Comparison of ENCODE assay signal across 11 mouse cellular contexts in genomic region chr2:169636414-169636813, GRCm38 (mm10). TPM values are rescaled to one million over a fixed set of nuclear protein-coding genes. Genes with fewer than 3 reads are reported as not detected.
DNase-seq lines count a peak whose midpoint lies in the region; ATAC-seq and TF ChIP-seq lines count a peak whose summit lies in the region.
"Had no signal": no experiment of that assay in that cellular context is flagged by ENCODE, and none has a peak within 500 bp of the region (broad histone marks: within the 10 kb centered on the region; RNA-seq: fewer than 3 reads in every experiment).

No protein-coding gene starts in this region.

- no peak for ATAC-seq in embryonic facial prominence, embryonic 12.5 days (ENCODE audit: insufficient number of reproducible peaks, insufficient read depth, low FRiP score, low TSS enrichment)
- ATAC-seq in kidney, postnatal 0 days (replicated peaks; ENCODE audit: low FRiP score, low read depth), result no peak
- ATAC-seq in neural tube, embryonic 13.5 days (ENCODE audit: low read depth), result no peak

- TF ChIP-seq POLR2A in liver, adult 2 months (IDR thresholded peaks at IDR 0.05; ENCODE audit: extremely low read depth, insufficient read depth, low read length), result no peak

- peaks cover 19% of the 10 kb centered on the region; the same call in 1 of the 2 replicates for H3K4me1 ChIP-seq in embryonic facial prominence, embryonic 12.5 days
- peaks cover 41% of the 10 kb centered on the region for H3K4me1 ChIP-seq in embryonic facial prominence, embryonic 10.5 days
- peaks cover 7% of the 10 kb centered on the region; the same call in 1 of the 2 replicates for H3K4me1 ChIP-seq in liver, adult 2 months (ENCODE audit: control insufficient read depth, insufficient read depth, low read length)
- peaks cover 27% of the 10 kb centered on the region for H3K4me1 ChIP-seq in kidney, postnatal 0 days (replicated peaks; ENCODE audit: insufficient read depth, low read length)
- peaks cover 73% of the 10 kb centered on the region for H3K4me1 ChIP-seq in neural tube, embryonic 13.5 days (replicated peaks)

- no peak overlapping the region for H3K27ac ChIP-seq in embryonic facial prominence, embryonic 12.5 days
- H3K27ac ChIP-seq in embryonic facial prominence, embryonic 10.5 days (replicated peaks), result no peak overlapping the region
- peak overlapping the region; percentile 1; the same call in 1 of the 2 replicates for H3K27ac ChIP-seq in liver, adult 2 months (replicated peaks; ENCODE audit: insufficient read depth, low read depth, low read length)
- no peak overlapping the region for H3K27ac ChIP-seq in kidney, postnatal 0 days
- H3K27ac ChIP-seq in neural tube, embryonic 13.5 days (replicated peaks), result peak overlapping the region; percentile 94

- H3K27me3 ChIP-seq in embryonic facial prominence, embryonic 12.5 days, result no peaks in the 10 kb centered on the region
- no peaks in the 10 kb centered on the region for H3K27me3 ChIP-seq in embryonic facial prominence, embryonic 10.5 days (replicated peaks; ENCODE audit: low read depth, poor library complexity, severe bottlenecking)
- no peaks in the 10 kb centered on the region for H3K27me3 ChIP-seq in liver, adult 2 months (ENCODE audit: control insufficient read depth, insufficient read depth, low read length)
- H3K27me3 ChIP-seq in kidney, postnatal 0 days (ENCODE audit: insufficient read depth, low read length), result no peaks in the 10 kb centered on the region
- no peaks in the 10 kb centered on the region for H3K27me3 ChIP-seq in neural tube, embryonic 13.5 days

- no peak for TF ChIP-seq CTCF in liver, adult 2 months (IDR thresholded peaks at IDR 0.05; ENCODE audit: low read depth, low read length)
- TF ChIP-seq CTCF in kidney, postnatal 0 days (IDR thresholded peaks at IDR 0.05; ENCODE audit: low read depth), result no peak

- H3K9ac ChIP-seq in embryonic facial prominence, embryonic 12.5 days, result no peak overlapping the region
- H3K9ac ChIP-seq in liver, adult 2 months (ENCODE audit: low read depth, low read length), result no peak overlapping the region
- H3K9ac ChIP-seq in kidney, postnatal 0 days (ENCODE audit: low read depth, low read length), result 0 out of 2 replicates have a peak overlapping the region, but pooled peaks have one; percentile 37
- peak overlapping the region; percentile 98 for H3K9ac ChIP-seq in neural tube, embryonic 13.5 days

- H3K9me3 ChIP-seq in embryonic facial prominence, embryonic 12.5 days, result no peaks in the 10 kb centered on the region
- no peaks in the 10 kb centered on the region for H3K9me3 ChIP-seq in embryonic facial prominence, embryonic 10.5 days
- no peaks in the 10 kb centered on the region for H3K9me3 ChIP-seq in kidney, postnatal 0 days (replicated peaks; ENCODE audit: low read length)
- no peaks in the 10 kb centered on the region for H3K9me3 ChIP-seq in neural tube, embryonic 13.5 days

- WGBS in embryonic facial prominence, embryonic 12.5 days, result 76% methylated on average over 4 of the region's 4 CpGs
- WGBS in embryonic facial prominence, embryonic 10.5 days, result 85% methylated on average over 4 of the region's 4 CpGs
- 7% methylated on average over 4 of the region's 4 CpGs for WGBS in liver, adult 2 months
- 13% methylated on average over 4 of the region's 4 CpGs for WGBS in kidney, postnatal 0 days
- WGBS in neural tube, embryonic 13.5 days, result 64% methylated on average over 4 of the region's 4 CpGs

- no peak overlapping the region for H3K4me3 ChIP-seq in embryonic facial prominence, embryonic 12.5 days
- H3K4me3 ChIP-seq in embryonic facial prominence, embryonic 10.5 days, result no peak overlapping the region
- H3K4me3 ChIP-seq in liver, adult 2 months (ENCODE audit: insufficient read depth, low read depth, low read length), result peak overlapping the region; percentile 1; the same call in 1 of the 2 replicates
- peak overlapping the region; percentile 83 for H3K4me3 ChIP-seq in kidney, postnatal 0 days (replicated peaks; ENCODE audit: low read depth, low read length)
- peak overlapping the region; percentile 81 for H3K4me3 ChIP-seq in neural tube, embryonic 13.5 days
- H3K4me3 ChIP-seq: erythroblast, embryonic 14.5 days; myocyte had no signal

- peaks cover 3% of the 10 kb centered on the region; the same call in 1 of the 2 replicates for H3K79me2 ChIP-seq in liver, adult 2 months (ENCODE audit: control insufficient read depth, insufficient read depth, low read length)

- H3K4me2 ChIP-seq in embryonic facial prominence, embryonic 12.5 days (replicated peaks), result peak overlapping the region; percentile 94
- peak overlapping the region; percentile 87 for H3K4me2 ChIP-seq in kidney, postnatal 0 days (ENCODE audit: low read length)
- peak overlapping the region; percentile 75 for H3K4me2 ChIP-seq in neural tube, embryonic 13.5 days

- H3K36me3 ChIP-seq in embryonic facial prominence, embryonic 12.5 days, result no peaks in the 10 kb centered on the region
- no peaks in the 10 kb centered on the region for H3K36me3 ChIP-seq in embryonic facial prominence, embryonic 10.5 days (replicated peaks)
- no peaks in the 10 kb centered on the region for H3K36me3 ChIP-seq in liver, adult 2 months (ENCODE audit: control insufficient read depth, insufficient read depth, low read length)
- H3K36me3 ChIP-seq in kidney, postnatal 0 days (ENCODE audit: insufficient read depth, low read length), result no peaks in the 10 kb centered on the region
- no peaks in the 10 kb centered on the region for H3K36me3 ChIP-seq in neural tube, embryonic 13.5 days

- DNase-seq in embryonic facial prominence, embryonic 10.5 days (ENCODE audit: low spot score), result no peak
- peak; percentile 63 for DNase-seq in liver, adult 2 months (ENCODE audit: extremely low read depth, low read depth, low spot score)
- no peak for DNase-seq in liver
- peak; percentile 57 for DNase-seq in kidney, postnatal 0 days (ENCODE audit: low spot score)
- DNase-seq in adrenal gland, postnatal 36 days, result no peak
- no peak for DNase-seq in thymus, postnatal 10 days (ENCODE audit: low spot score in 2 of 2)

RNA-seq across cellular contexts. Expression of gene Tshz2, which starts 3.6 kb away (rescaled TPM):
- 8.8 and 9.1 TPM in 2 replicates for polyA plus RNA-seq in embryonic facial prominence, embryonic 12.5 days (2016; fragmentation: Nextera tagmentation; extraction: Ambion mirVana)
- 2.7 and 3.4 TPM in 2 replicates for polyA plus RNA-seq in embryonic facial prominence, embryonic 10.5 days (2016; fragmentation: Nextera tagmentation; extraction: Ambion mirVana)
- 3.3 and 3.7 TPM in 2 replicates for total RNA-seq in liver, adult 2 months (2014; rRNA removed)
- 3.5 and 4.1 TPM in 2 replicates for polyA plus RNA-seq in liver, adult 2 months (2012; rRNA removed)
- 9.8 and 10.7 TPM in 2 replicates for polyA plus RNA-seq in kidney, postnatal 0 days (2015; fragmentation: Nextera tagmentation; extraction: Ambion mirVana)
- polyA plus RNA-seq in neural tube, embryonic 13.5 days (2015; fragmentation: Nextera tagmentation; extraction: Ambion mirVana), result 50.6 and 54.6 TPM in 2 replicates
- total RNA-seq in adrenal gland, postnatal 36 days (2021), result 10 to 100 TPM; 39.5 to 51.4 TPM
- polyA plus RNA-seq: erythroblast, embryonic 14.5 days; myocyte had no signal

RNA-seq across cellular contexts. Expression of gene Gm11011, which starts 48.9 kb away (rescaled TPM):
- not detected in 2 replicates for polyA plus RNA-seq in embryonic facial prominence, embryonic 12.5 days (2016; fragmentation: Nextera tagmentation; extraction: Ambion mirVana)
- polyA plus RNA-seq in embryonic facial prominence, embryonic 10.5 days (2016; fragmentation: Nextera tagmentation; extraction: Ambion mirVana), result not detected in 2 replicates
- not detected in 2 replicates for total RNA-seq in liver, adult 2 months (2014; rRNA removed)
- polyA plus RNA-seq in liver, adult 2 months (2012; rRNA removed), result not detected in 2 replicates
- not detected in 2 replicates for polyA plus RNA-seq in kidney, postnatal 0 days (2015; fragmentation: Nextera tagmentation; extraction: Ambion mirVana)
- not detected in 2 replicates for polyA plus RNA-seq in neural tube, embryonic 13.5 days (2015; fragmentation: Nextera tagmentation; extraction: Ambion mirVana)
- not detected for total RNA-seq in adrenal gland, postnatal 36 days (2021)
- total RNA-seq: left cerebral cortex, postnatal 36 days had no signal
- polyA plus RNA-seq: erythroblast, embryonic 14.5 days; myocyte had no signal

Comparison
In these comparisons a context has a peak if more than half of its experiments do, and no peak if none do; other contexts are left out.
1. DNase-seq: peak in liver, adult 2 months (single experiment) and kidney, postnatal 0 days (single experiment); none in embryonic facial prominence, embryonic 10.5 days (single experiment), liver (single experiment), adrenal gland, postnatal 36 days (0 of 2) and thymus, postnatal 10 days (0 of 2).
2. H3K27ac ChIP-seq: peak in liver, adult 2 months (single experiment) and neural tube, embryonic 13.5 days (single experiment); none in embryonic facial prominence, embryonic 12.5 days (single experiment), embryonic facial prominence, embryonic 10.5 days (single experiment) and kidney, postnatal 0 days (single experiment).
3. H3K4me3 ChIP-seq: peak in liver, adult 2 months (single experiment), kidney, postnatal 0 days (single experiment) and neural tube, embryonic 13.5 days (single experiment); none in embryonic facial prominence, embryonic 12.5 days (single experiment) and embryonic facial prominence, embryonic 10.5 days (single experiment).
4. H3K9ac ChIP-seq: peak in kidney, postnatal 0 days (single experiment) and neural tube, embryonic 13.5 days (single experiment); none in embryonic facial prominence, embryonic 12.5 days (single experiment) and liver, adult 2 months (single experiment).
5. Peak in every context shown above with its lines, with median percentiles within 50 percentile points of each other: H3K4me2 ChIP-seq.